Mouse (Mus musculus) brain, embryonic 14.5 days (tissue): ENCODE measurements around the gene Lhpp.

Source experiments
- CTCF ChIP-seq: fragments of 200-500 bp; IDR thresholded peaks from 2 replicates; pipeline ENCODE4 v1.5.1; 2012; ENCODE audit warnings: inconsistent platforms, mild to moderate bottlenecking, moderate library complexity, borderline replicate concordance; ENCODE audit not compliant: insufficient read depth, insufficient read length; ENCODE audit errors: extremely low read depth
- POLR2A ChIP-seq: fragments of 200-500 bp; IDR thresholded peaks from 2 replicates; pipeline ENCODE4 v1.6.1; 2012; ENCODE audit warnings: mild to moderate bottlenecking, inconsistent platforms, borderline replicate concordance; ENCODE audit not compliant: poor library complexity, insufficient read depth, insufficient read length, severe bottlenecking; ENCODE audit errors: extremely low read depth

DNA sequence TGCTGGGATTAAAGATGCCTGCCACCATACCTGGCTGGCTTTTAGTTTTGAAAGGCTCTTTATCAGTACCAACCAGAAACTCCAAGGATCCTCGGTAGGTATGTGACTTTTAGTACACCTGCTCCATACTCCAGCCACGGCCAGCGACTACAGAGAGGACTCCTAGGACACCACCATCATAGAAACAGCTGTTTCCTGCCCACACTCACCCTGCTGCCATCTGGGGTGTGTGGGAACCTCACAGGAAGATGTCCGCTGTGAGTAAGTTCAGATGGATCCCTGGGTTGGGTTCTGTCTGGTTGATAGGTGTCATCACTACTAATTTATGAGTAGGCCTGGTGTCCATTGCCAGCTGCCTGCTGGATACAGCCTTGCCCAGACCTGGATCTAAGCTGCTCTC is 88.3 kb downstream of the Lhpp start:
- no peak for TF ChIP-seq CTCF
- no peak for TF ChIP-seq POLR2A
